Mouse (Mus musculus) intestine, postnatal 0 days (tissue): ENCODE results near the gene Vps13c. TPM values are rescaled to one million over a fixed set of nuclear protein-coding genes. Genes with fewer than 3 reads are reported as not detected.

Source experiments
- ATAC-seq: fragments of 200-750 bp; cut with Nextera tagmentation; 2 replicates; pipeline ENCODE4 v1.8.0; 2017; ENCODE audit warnings: mild to moderate bottlenecking, moderate TSS enrichment, moderate library complexity
- H3K27ac ChIP-seq: fragments of 300-500 bp; sonication (generic); 2 replicates; pipeline ENCODE4 v1.5.1; 2014; ENCODE audit warnings: mild to moderate bottlenecking, low read depth, low read length, moderate library complexity
- H3K27me3 ChIP-seq: fragments of 300-500 bp; sonication (generic); replicated peaks from 2 replicates; pipeline ENCODE4 v1.6.1; 2014; ENCODE audit warnings: low read length, mixed read lengths; ENCODE audit not compliant: control insufficient read depth, insufficient read depth
- H3K36me3 ChIP-seq: fragments of 300-500 bp; sonication (generic); 2 replicates; pipeline ENCODE4 v1.6.1; 2014; ENCODE audit warnings: mild to moderate bottlenecking, moderate library complexity; ENCODE audit not compliant: control insufficient read depth, insufficient read depth
- H3K4me1 ChIP-seq: fragments of 300-500 bp; sonication (generic); replicated peaks from 2 replicates; pipeline ENCODE4 v1.6.1; 2014; ENCODE audit warnings: antibody characterized with exemption, low read length, mixed read lengths; ENCODE audit not compliant: control insufficient read depth, insufficient read depth
- H3K4me2 ChIP-seq: fragments of 300-500 bp; sonication (generic); replicated peaks from 2 replicates; pipeline ENCODE4 v1.6.1; 2014; ENCODE audit warnings: low read depth, mild to moderate bottlenecking, moderate library complexity
- H3K4me3 ChIP-seq: fragments of 300-500 bp; sonication (generic); 2 replicates; pipeline ENCODE4 v1.5.1; 2014; ENCODE audit warnings: low read depth, low read length
- H3K9ac ChIP-seq: fragments of 300-500 bp; sonication (generic); 2 replicates; pipeline ENCODE4 v1.6.1; 2014; ENCODE audit warnings: mild to moderate bottlenecking, low read depth, low read length
- H3K9me3 ChIP-seq: fragments of 300-500 bp; sonication (generic); 2 replicates; pipeline ENCODE4 v1.6.1; 2016; ENCODE audit warnings: mixed run types; ENCODE audit not compliant: control insufficient read depth
- CTCF ChIP-seq: sonication (generic); IDR thresholded peaks from 2 replicates; pipeline ENCODE4 v1.5.1; 2016; ENCODE audit warnings: low read depth, mild to moderate bottlenecking, control low read depth, antibody characterized with exemption, moderate library complexity
- WGBS: fragments of 180-500 bp; shearing (Covaris S2); extraction: QIAGEN DNeasy Blood & Tissue Kit; methylation state at CpG from one replicate; pipeline ENCODE4 v1.1.7; 2014; 5-methylcytosine and 5-hydroxymethylcytosine counted together
- polyA plus RNA-seq: library from polyadenylated mRNA; unstranded; fragments of >200 nt; fragmentation: Nextera tagmentation; extraction: Ambion mirVana; gene quantifications from 2 replicates; pipeline ENCODE4 v1.2.1, GENCODE M21; 2015

Vps13c gene
- polyA plus RNA-seq, 1 experiment from 2014 or later, result 2.6 TPM

- H3K4me2 ChIP-seq, result no peak overlapping the region
- no peak for TF ChIP-seq CTCF
- no peaks in the 10 kb centered on the region for H3K4me1 ChIP-seq
- H3K9me3 ChIP-seq, result no peaks in the 10 kb centered on the region
- no peak overlapping the region for H3K27ac ChIP-seq
- H3K9ac ChIP-seq, result no peak overlapping the region
- H3K27me3 ChIP-seq, result 0 out of 2 replicates have a peak, but pooled peaks cover 2% of the 10 kb centered on the region
- no peak for ATAC-seq
- H3K4me3 ChIP-seq, result no peak overlapping the region
- WGBS, result 56% methylated on average over 2 of the region's 2 CpGs
- H3K36me3 ChIP-seq, result no peaks in the 10 kb centered on the region
Observed at GRCm38 (mm10) chr9:67837311-67837710, 2.9 kb upstream of the Vps13c start.

GRCm38 (mm10) chr9:67842797-67843196 is 2.6 kb downstream of the Vps13c start:
- no peak overlapping the region for H3K4me3 ChIP-seq
- no peak overlapping the region for H3K9ac ChIP-seq
- H3K27ac ChIP-seq, result no peak overlapping the region
- H3K4me1 ChIP-seq, result no peaks in the 10 kb centered on the region
- no peak for TF ChIP-seq CTCF
- ATAC-seq, result no peak
- 23% methylated on average over 5 of the region's 5 CpGs for WGBS
- no peak overlapping the region for H3K4me2 ChIP-seq
- H3K36me3 ChIP-seq, result no peaks in the 10 kb centered on the region
- no peaks in the 10 kb centered on the region for H3K27me3 ChIP-seq
- no peaks in the 10 kb centered on the region for H3K9me3 ChIP-seq

GRCm38 (mm10) chr9:67845012-67845411 is 4.8 kb downstream of the Vps13c start:
- Histone ChIP-seq H3K9ac (no peak overlapping the region), H3K4me2 (no peak overlapping the region), H3K36me3 (no peaks in the 10 kb centered on the region), H3K27ac (no peak overlapping the region), H3K27me3 (no peaks in the 10 kb centered on the region), H3K4me3 (no peak overlapping the region), H3K4me1 (no peaks in the 10 kb centered on the region), H3K9me3 (no peaks in the 10 kb centered on the region)
- 78% methylated on average over 4 of the region's 4 CpGs for WGBS
- no peak for TF ChIP-seq CTCF
- ATAC-seq, result no peak

- no peaks in the 10 kb centered on the region for H3K36me3 ChIP-seq
- H3K4me3 ChIP-seq, result no peak overlapping the region
- 67% methylated on average over 5 of the region's 5 CpGs for WGBS
- H3K9ac ChIP-seq, result no peak overlapping the region
- H3K27me3 ChIP-seq, result no peaks in the 10 kb centered on the region
- no peak for ATAC-seq
- no peak overlapping the region for H3K4me2 ChIP-seq
- no peaks in the 10 kb centered on the region for H3K9me3 ChIP-seq
- no peaks in the 10 kb centered on the region for H3K4me1 ChIP-seq
- H3K27ac ChIP-seq, result no peak overlapping the region
- no peak for TF ChIP-seq CTCF
Observed at GRCm38 (mm10) chr9:67845648-67846047, 5.5 kb downstream of the Vps13c start.

GRCm38 (mm10) chr9:67846089-67846488 is 5.9 kb downstream of the Vps13c start:
- Histone ChIP-seq H3K9me3 (no peaks in the 10 kb centered on the region), H3K4me3 (no peak overlapping the region), H3K4me2 (no peak overlapping the region), H3K9ac (no peak overlapping the region), H3K4me1 (no peaks in the 10 kb centered on the region), H3K36me3 (no peaks in the 10 kb centered on the region), H3K27ac (no peak overlapping the region), H3K27me3 (no peaks in the 10 kb centered on the region)
- no peak for TF ChIP-seq CTCF
- 90% methylated on average over 2 of the region's 2 CpGs for whole genome bisulfite sequencing
- ATAC-seq, result no peak

GRCm38 (mm10) chr9:67847606-67848005 is 7.4 kb downstream of the Vps13c start:
- no peak overlapping the region for H3K9ac ChIP-seq
- no peak overlapping the region for H3K4me2 ChIP-seq
- no peak overlapping the region for H3K4me3 ChIP-seq
- H3K36me3 ChIP-seq, result no peaks in the 10 kb centered on the region
- H3K27ac ChIP-seq, result no peak overlapping the region
- H3K4me1 ChIP-seq, result no peaks in the 10 kb centered on the region
- no peak for TF ChIP-seq CTCF
- no peaks in the 10 kb centered on the region for H3K9me3 ChIP-seq
- H3K27me3 ChIP-seq, result no peaks in the 10 kb centered on the region
- 79% methylated on average over 3 of the region's 3 CpGs for WGBS
- ATAC-seq, result no peak

GRCm38 (mm10) chr9:67849397-67849796 is 9.2 kb downstream of the Vps13c start:
- ATAC-seq, result peak; percentile 64; the same call in 1 of the 2 replicates
- Histone ChIP-seq H3K27me3 (no peaks in the 10 kb centered on the region), H3K9ac (no peak overlapping the region), H3K4me1 (no peaks in the 10 kb centered on the region), H3K4me2 (peak overlapping the region; percentile 39; the same call in 1 of the 2 replicates), H3K27ac (no peak overlapping the region), H3K9me3 (no peaks in the 10 kb centered on the region), H3K36me3 (peaks cover under 1% of the 10 kb centered on the region; the same call in 1 of the 2 replicates), H3K4me3 (no peak overlapping the region)
- no peak for TF ChIP-seq CTCF
- 52% methylated on average over 12 of the region's 12 CpGs for WGBS
